Mouse (Mus musculus) cortical plate, adult 2 months (tissue): Measurements from ENCODE around the gene Rtl5. TPM values are rescaled to one million over a fixed set of nuclear protein-coding genes. Genes with fewer than 3 reads are reported as not detected.

ENCODE experiments used
- H3K27ac ChIP-seq: fragments of 200-500 bp; 2 replicates; pipeline ENCODE4 v1.5.1; 2012; ENCODE audit warnings: low read length, control low read depth, inconsistent platforms; ENCODE audit not compliant: insufficient read depth
- H3K4me1 ChIP-seq: fragments of 200-500 bp; 2 replicates; pipeline ENCODE4 v1.6.1; 2011; ENCODE audit warnings: low read length; ENCODE audit not compliant: control insufficient read depth, insufficient read depth
- H3K4me3 ChIP-seq: fragments of 200-500 bp; 2 replicates; pipeline ENCODE4 v1.5.1; 2011; ENCODE audit warnings: mild to moderate bottlenecking, low read length, control low read depth; ENCODE audit not compliant: insufficient read depth
- CTCF ChIP-seq: fragments of 200-500 bp; IDR thresholded peaks from 2 replicates; pipeline ENCODE4 v1.5.1; 2011; ENCODE audit warnings: mild to moderate bottlenecking, control low read depth, low read length; ENCODE audit not compliant: insufficient read depth; ENCODE audit errors: extremely low read depth
- POLR2A ChIP-seq: fragments of 200-500 bp; IDR thresholded peaks from 2 replicates; pipeline ENCODE4 v1.6.1; 2011; ENCODE audit warnings: mild to moderate bottlenecking, low read length, control low read depth; ENCODE audit not compliant: insufficient read depth; ENCODE audit errors: extremely low read depth
- polyA plus RNA-seq: library from polyadenylated mRNA; depleted of rRNA; stranded (reverse); fragments of >200 nt; gene quantifications from 2 replicates; pipeline ENCODE4 v1.2.3, GENCODE M21; 2012; rRNA removed

Gene Rtl5
- polyA plus RNA-seq, 1 experiment = 17.2 TPM

GRCm38 (mm10) chrX:102018890-102019289 lies 52.2 kb downstream of the Rtl5 start:
- Histone ChIP-seq H3K4me3 (no peak overlapping the region), H3K27ac (0 out of 2 replicates have a peak overlapping the region, but pooled peaks have one; percentile 40), H3K4me1 (peaks cover 7% of the 10 kb centered on the region)
- TF ChIP-seq POLR2A (no peak), CTCF (no peak)

DNA sequence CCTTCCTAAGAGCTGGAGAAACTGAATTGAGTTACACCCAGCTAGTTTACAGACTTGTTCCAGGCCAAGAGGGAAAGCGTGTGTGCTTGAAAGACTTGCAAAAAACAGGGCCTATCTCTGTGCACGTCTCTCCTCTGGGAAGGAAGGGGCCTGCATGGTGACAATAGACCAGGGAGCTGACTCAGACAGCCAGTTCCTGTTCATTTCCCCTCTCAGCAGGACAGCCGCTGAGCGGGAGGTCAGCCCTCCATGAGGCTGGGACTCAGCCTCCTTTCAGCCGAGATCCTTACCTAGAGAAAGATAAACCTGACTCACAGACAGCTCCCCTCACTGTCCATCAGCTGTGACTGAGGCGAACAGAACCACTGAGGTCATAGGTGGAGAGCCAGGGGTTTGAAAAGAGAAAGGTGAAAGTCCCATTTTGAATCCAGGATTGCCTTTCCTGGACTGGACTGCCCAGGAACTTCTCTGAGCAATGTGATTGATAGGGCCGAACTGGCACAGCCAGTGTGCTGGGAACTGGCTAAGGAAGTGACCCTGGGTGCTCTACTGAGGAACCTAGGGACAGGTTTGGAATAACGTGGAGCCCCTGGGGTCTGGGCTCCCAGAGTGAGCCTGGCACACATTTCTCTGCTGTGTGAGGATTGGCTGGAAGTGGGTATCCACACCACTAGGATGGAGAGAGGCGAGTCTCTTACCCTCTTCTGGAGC lies 53.7 kb downstream of the Rtl5 start:
- Histone ChIP-seq H3K4me3 (no peak overlapping the region; the same call in 1 of the 2 replicates), H3K4me1 (peaks cover 7% of the 10 kb centered on the region), H3K27ac (peak overlapping the region; percentile 43; the same call in 1 of the 2 replicates)
- no peak for TF ChIP-seq CTCF
- no peak for TF ChIP-seq POLR2A

Other genes starting within 250 kb of the Rtl5 start
- gene Nhsl2, start 221.9 kb downstream of the Rtl5 start, polyA plus RNA-seq = 9.9 and 10.5 TPM in 2 replicates
- 46.0 and 46.5 TPM in 2 replicates for gene Pin4, start 48.1 kb upstream of the Rtl5 start, polyA plus RNA-seq
- 0.08 and 0.10 TPM in 2 replicates for gene Ercc6l, start 85.8 kb upstream of the Rtl5 start, polyA plus RNA-seq
- 561 and 563 TPM in 2 replicates for gene Rps4x, start 118.1 kb upstream of the Rtl5 start, polyA plus RNA-seq
- 5.0 and 5.3 TPM in 2 replicates for gene Cited1, start 180.9 kb upstream of the Rtl5 start, polyA plus RNA-seq